Mouse (Mus musculus) layer of hippocampus, adult 2 months (tissue): ENCODE results near the gene Lrrn1. TPM values are rescaled to one million over a fixed set of nuclear protein-coding genes. Genes with fewer than 3 reads are reported as not detected.
A peak's percentile ranks its signal among the peaks of the same experiment; 100 is the strongest.

ENCODE experiments used
- DNase-seq, 2 experiments: peaks; one replicate each; pipeline ENCODE4 v3.0.0; 2022; ENCODE audit warnings: low spot score in 2 of 2
- H3K27ac ChIP-seq: fragments of 200-600 bp; 2 replicates; pipeline ENCODE4 v1.8.1; 2022
- H3K4me3 ChIP-seq: fragments of 200-600 bp; 2 replicates; pipeline ENCODE4 v1.8.1; 2022; ENCODE audit warnings: mild to moderate bottlenecking
- CTCF ChIP-seq: fragments of 200-600 bp; conservative IDR thresholded peaks from 2 replicates; pipeline ENCODE4 v1.8.1; 2022; ENCODE audit warnings: antibody characterized with exemption, mild to moderate bottlenecking, moderate library complexity
- total RNA-seq, 2 experiments: library from RNA; stranded (reverse); gene quantifications; 2 replicates each; pipeline ENCODE4 v1.2.3; 2021

Lrrn1 gene
- total RNA-seq, 2 experiments from 2014 or later: 97.3 to 101 TPM

- no peak for TF ChIP-seq CTCF
- DNase-seq: no peak
- no peak overlapping the region for H3K4me3 ChIP-seq
- H3K27ac ChIP-seq: peak overlapping the region; percentile 19; the same call in 1 of the 2 replicates
These were observed 22.9 kb downstream of the Lrrn1 start for GRCm38 (mm10) chr6:107552511-107552910.

GRCm38 (mm10) chr6:107555364-107555763, 25.8 kb downstream of the Lrrn1 start:
- no peak for DNase-seq
- TF ChIP-seq CTCF: no peak
- H3K27ac ChIP-seq: peak overlapping the region; percentile 43
- no peak overlapping the region for H3K4me3 ChIP-seq

GRCm38 (mm10) chr6:107556996-107557395, 27.4 kb downstream of the Lrrn1 start:
- peak overlapping the region; percentile 69 for H3K27ac ChIP-seq
- TF ChIP-seq CTCF: no peak
- peak; percentile 64 for DNase-seq
- H3K4me3 ChIP-seq: no peak overlapping the region

- Histone ChIP-seq H3K27ac (peak overlapping the region; percentile 69), H3K4me3 (no peak overlapping the region)
- no peak for DNase-seq
- TF ChIP-seq CTCF: no peak
These were observed 28.2 kb downstream of the Lrrn1 start for GRCm38 (mm10) chr6:107557806-107558205.

- Histone ChIP-seq H3K27ac (peak overlapping the region; percentile 78; the same call in 1 of the 2 replicates), H3K4me3 (no peak overlapping the region)
- no peak for DNase-seq
- no peak for TF ChIP-seq CTCF
These were observed 32.7 kb downstream of the Lrrn1 start for GRCm38 (mm10) chr6:107562255-107562654.

- no peak overlapping the region for H3K4me3 ChIP-seq
- no peak for DNase-seq
- TF ChIP-seq CTCF: no peak
- H3K27ac ChIP-seq: peak overlapping the region; percentile 34; the same call in 1 of the 2 replicates
These were observed 37.5 kb downstream of the Lrrn1 start for GRCm38 (mm10) chr6:107566944-107567634.

GRCm38 (mm10) chr6:107574561-107574960, 45.0 kb downstream of the Lrrn1 start:
- no peak for TF ChIP-seq CTCF
- Histone ChIP-seq H3K27ac (no peak overlapping the region), H3K4me3 (no peak overlapping the region)
- no peak for DNase-seq

- TF ChIP-seq CTCF: no peak
- H3K4me3 ChIP-seq: no peak overlapping the region
- no peak for DNase-seq
- no peak overlapping the region for H3K27ac ChIP-seq
These were observed 45.8 kb downstream of the Lrrn1 start for GRCm38 (mm10) chr6:107575405-107575804.

GRCm38 (mm10) chr6:107577309-107577708, 47.7 kb downstream of the Lrrn1 start:
- H3K4me3 ChIP-seq: no peak overlapping the region
- DNase-seq: no peak
- no peak for TF ChIP-seq CTCF
- no peak overlapping the region for H3K27ac ChIP-seq

- no peak overlapping the region for H3K4me3 ChIP-seq
These were observed 54.3 kb downstream of the Lrrn1 start for GRCm38 (mm10) chr6:107583759-107584383.

GRCm38 (mm10) chr6:107605151-107605550, 75.6 kb downstream of the Lrrn1 start:
- Histone ChIP-seq H3K27ac (no peak overlapping the region), H3K4me3 (no peak overlapping the region)
- TF ChIP-seq CTCF: no peak
- DNase-seq: no peak

More at GRCm38 (mm10) chr6:107583759-107584383, 54.3 kb downstream of the Lrrn1 start:
- no peak for TF ChIP-seq CTCF
- no peak overlapping the region for H3K27ac ChIP-seq
- DNase-seq: no peak

GRCm38 (mm10) chr6:107614288-107614687, 84.7 kb downstream of the Lrrn1 start:
- no peak for TF ChIP-seq CTCF
- Histone ChIP-seq H3K27ac (no peak overlapping the region), H3K4me3 (no peak overlapping the region)
- DNase-seq: no peak
